Mouse (Mus musculus): ENCODE measurements around the gene Ugt1a6b. TPM values are rescaled to one million over a fixed set of nuclear protein-coding genes. Genes with fewer than 3 reads are reported as not detected.

Gene Ugt1a6b
- 92.8 TPM for polyA plus RNA-seq (2014; fragmentation: Illumina TruSeq; extraction: RNeasy Lipid Tissue Mini Kit (QIAGEN cat#74804); ENCODE audit: low read depth, low replicate concordance)

GRCm38 (mm10) chr1:88103019-88103418, at the start of gene Ugt1a6b:
Gene Ugt1a6b (plus strand): TSS chr1:88103252.

GRCm38 (mm10) chr1:88055088-88055487, 48.0 kb upstream of the Ugt1a6b start, which contains the start of gene Ugt1a10:
Gene Ugt1a10 (plus strand): TSS chr1:88055388.

GRCm38 (mm10) chr1:88070495-88070894, 32.6 kb upstream of the Ugt1a6b start, which contains the start of gene Ugt1a9:
Gene Ugt1a9 (plus strand): TSS chr1:88070800.

GRCm38 (mm10) chr1:88087513-88087912, 15.5 kb upstream of the Ugt1a6b start, which contains the start of gene Ugt1a8:
Gene Ugt1a8 (plus strand): TSS chr1:88087813.

GRCm38 (mm10) chr1:88094941-88095492, 8.0 kb upstream of the Ugt1a6b start, which contains the start of gene Ugt1a7c:
Gene Ugt1a7c (plus strand): TSS chr1:88095062.

GRCm38 (mm10) chr1:88134457-88135011, 31.5 kb downstream of the Ugt1a6b start, which contains the start of gene Ugt1a6a:
Gene Ugt1a6a (plus strand): TSS chr1:88134809.

GRCm38 (mm10) chr1:88165711-88166110, 62.7 kb downstream of the Ugt1a6b start, which contains the start of gene Ugt1a5:
Gene Ugt1a5 (plus strand): TSS chr1:88166012.

GRCm38 (mm10) chr1:88200456-88200855, 97.4 kb downstream of the Ugt1a6b start, which contains the start of gene Ugt1a2:
Gene Ugt1a2 (plus strand): TSS chr1:88200601.

GRCm38 (mm10) chr1:88205294-88205922, 102.4 kb downstream of the Ugt1a6b start, which contains the start of gene Dnajb3:
Gene Dnajb3 (minus strand): TSS chr1:88205782.

GRCm38 (mm10) chr1:88211812-88212211, 108.8 kb downstream of the Ugt1a6b start, which contains the start of gene Ugt1a1:
Gene Ugt1a1 (plus strand): TSS chr1:88211959.

GRCm38 (mm10) chr1:88226670-88227379, 123.8 kb downstream of the Ugt1a6b start, which contains the start of gene Mroh2a:
Gene Mroh2a (plus strand): TSS chr1:88226986.

Other genes with a start within 250 kb of the Ugt1a6b start
- 11.4 TPM for gene Dgkd, start 250.0 kb upstream of the Ugt1a6b start, polyA plus RNA-seq (2014; fragmentation: Illumina TruSeq; extraction: RNeasy Lipid Tissue Mini Kit (QIAGEN cat#74804); ENCODE audit: low read depth, low replicate concordance)
- gene Usp40, start 94.7 kb upstream of the Ugt1a6b start, polyA plus RNA-seq (2014; fragmentation: Illumina TruSeq; extraction: RNeasy Lipid Tissue Mini Kit (QIAGEN cat#74804); ENCODE audit: low read depth, low replicate concordance): 28.0 TPM
- gene Ugt1a10, start 47.9 kb upstream of the Ugt1a6b start, polyA plus RNA-seq (2014; fragmentation: Illumina TruSeq; extraction: RNeasy Lipid Tissue Mini Kit (QIAGEN cat#74804); ENCODE audit: low read depth, low replicate concordance): 6.3 TPM
- gene Ugt1a9, start 32.5 kb upstream of the Ugt1a6b start, polyA plus RNA-seq (2014; fragmentation: Illumina TruSeq; extraction: RNeasy Lipid Tissue Mini Kit (QIAGEN cat#74804); ENCODE audit: low read depth, low replicate concordance): 437 TPM
- gene Ugt1a8, start 15.4 kb upstream of the Ugt1a6b start, polyA plus RNA-seq (2014; fragmentation: Illumina TruSeq; extraction: RNeasy Lipid Tissue Mini Kit (QIAGEN cat#74804); ENCODE audit: low read depth, low replicate concordance): not detected
- gene Ugt1a7c, start 8.2 kb upstream of the Ugt1a6b start, polyA plus RNA-seq (2014; fragmentation: Illumina TruSeq; extraction: RNeasy Lipid Tissue Mini Kit (QIAGEN cat#74804); ENCODE audit: low read depth, low replicate concordance): 38.6 TPM
- gene Ugt1a6a, start 31.6 kb downstream of the Ugt1a6b start, polyA plus RNA-seq (2014; fragmentation: Illumina TruSeq; extraction: RNeasy Lipid Tissue Mini Kit (QIAGEN cat#74804); ENCODE audit: low read depth, low replicate concordance): 60.2 TPM
- 306 TPM for gene Ugt1a5, start 62.8 kb downstream of the Ugt1a6b start, polyA plus RNA-seq (2014; fragmentation: Illumina TruSeq; extraction: RNeasy Lipid Tissue Mini Kit (QIAGEN cat#74804); ENCODE audit: low read depth, low replicate concordance)
- gene Ugt1a2, start 97.3 kb downstream of the Ugt1a6b start, polyA plus RNA-seq (2014; fragmentation: Illumina TruSeq; extraction: RNeasy Lipid Tissue Mini Kit (QIAGEN cat#74804); ENCODE audit: low read depth, low replicate concordance): 0.42 TPM
- not detected for gene Dnajb3, start 102.5 kb downstream of the Ugt1a6b start, polyA plus RNA-seq (2014; fragmentation: Illumina TruSeq; extraction: RNeasy Lipid Tissue Mini Kit (QIAGEN cat#74804); ENCODE audit: low read depth, low replicate concordance)
- gene Ugt1a1, start 108.7 kb downstream of the Ugt1a6b start, polyA plus RNA-seq (2014; fragmentation: Illumina TruSeq; extraction: RNeasy Lipid Tissue Mini Kit (QIAGEN cat#74804); ENCODE audit: low read depth, low replicate concordance): 891 TPM
- gene Mroh2a, start 123.7 kb downstream of the Ugt1a6b start, polyA plus RNA-seq (2014; fragmentation: Illumina TruSeq; extraction: RNeasy Lipid Tissue Mini Kit (QIAGEN cat#74804); ENCODE audit: low read depth, low replicate concordance): 0.42 TPM
- 44.3 TPM for gene Hjurp, start 174.4 kb downstream of the Ugt1a6b start, polyA plus RNA-seq (2014; fragmentation: Illumina TruSeq; extraction: RNeasy Lipid Tissue Mini Kit (QIAGEN cat#74804); ENCODE audit: low read depth, low replicate concordance)
- gene Trpm8, start 174.4 kb downstream of the Ugt1a6b start, polyA plus RNA-seq (2014; fragmentation: Illumina TruSeq; extraction: RNeasy Lipid Tissue Mini Kit (QIAGEN cat#74804); ENCODE audit: low read depth, low replicate concordance): not detected